Mouse (Mus musculus) layer of hippocampus, adult 8-10 months (tissue): ENCODE data around the gene Col3a1. TPM values are rescaled to one million over a fixed set of nuclear protein-coding genes. Genes with fewer than 3 reads are reported as not detected.

Experiments
- DNase-seq, 2 experiments: peaks; one replicate each; pipeline ENCODE4 v3.0.0; 2022; ENCODE audit warnings: low spot score in 2 of 2
- total RNA-seq, 4 experiments: library from RNA; stranded (reverse); gene quantifications; 2 replicates each; pipeline ENCODE4 v1.2.4; 2022

Col3a1 gene
- 1 to 10 TPM; 3.5 to 4.2 (median 3.8) TPM for total RNA-seq

DNA sequence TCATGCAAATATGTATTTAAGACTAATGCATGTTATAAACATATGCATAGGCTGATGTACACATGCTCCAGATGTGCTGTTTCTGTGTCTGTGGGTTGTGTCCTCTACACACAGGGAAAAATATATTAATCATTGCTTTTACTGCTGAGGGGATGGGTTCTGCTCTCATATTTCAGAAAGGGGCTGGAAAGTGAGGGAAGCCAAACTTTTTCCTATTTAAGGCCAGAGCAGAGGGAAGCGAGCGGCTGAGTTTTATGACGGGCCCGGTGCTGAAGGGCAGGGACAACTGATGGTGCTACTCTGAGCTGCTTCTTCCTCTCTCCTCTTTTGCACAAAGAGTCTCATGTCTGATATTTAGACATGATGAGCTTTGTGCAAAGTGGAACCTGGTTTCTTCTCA lies at the start of gene Col3a1:
Gene Col3a1, plus strand, starts transcription at position 151 of the 400 bp plus-strand sequence.
- no peak for DNase-seq

GRCm38 (mm10) chr1:45269421-45269820 lies 41.9 kb upstream of the Col3a1 start:
- no peak for DNase-seq

DNA sequence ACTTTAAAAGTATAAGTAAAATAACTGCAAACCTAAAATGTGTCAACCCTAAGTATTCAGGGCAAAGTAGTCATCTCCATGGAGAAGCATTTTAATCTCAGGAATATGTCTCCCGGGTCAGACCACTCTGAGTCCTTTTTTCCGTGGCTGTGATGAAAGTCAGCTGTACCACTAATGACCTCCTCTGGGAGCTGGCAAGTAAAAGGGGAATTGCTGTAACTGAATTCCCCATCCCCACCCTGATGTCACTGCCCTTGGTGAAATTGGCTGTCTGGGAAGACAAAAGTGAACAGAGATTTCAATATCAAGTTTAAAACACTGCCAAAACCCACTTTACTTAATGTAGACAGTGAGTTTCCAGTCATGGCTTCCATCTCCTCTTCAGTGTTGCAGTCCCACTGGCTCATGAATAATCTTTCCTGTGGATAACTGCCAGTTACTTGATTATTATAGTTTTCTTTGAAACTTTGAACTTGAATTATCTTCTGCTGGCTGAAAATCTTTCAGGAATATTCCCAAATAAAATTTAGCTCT lies 35.3 kb upstream of the Col3a1 start:
- DNase-seq: no peak

- DNase-seq: no peak
Measured at GRCm38 (mm10) chr1:45287954-45288353, 23.4 kb upstream of the Col3a1 start.

GRCm38 (mm10) chr1:45290037-45290436 lies 21.3 kb upstream of the Col3a1 start:
- DNase-seq: no peak

GRCm38 (mm10) chr1:45299394-45300119 lies 11.8 kb upstream of the Col3a1 start:
- DNase-seq: no peak

DNA sequence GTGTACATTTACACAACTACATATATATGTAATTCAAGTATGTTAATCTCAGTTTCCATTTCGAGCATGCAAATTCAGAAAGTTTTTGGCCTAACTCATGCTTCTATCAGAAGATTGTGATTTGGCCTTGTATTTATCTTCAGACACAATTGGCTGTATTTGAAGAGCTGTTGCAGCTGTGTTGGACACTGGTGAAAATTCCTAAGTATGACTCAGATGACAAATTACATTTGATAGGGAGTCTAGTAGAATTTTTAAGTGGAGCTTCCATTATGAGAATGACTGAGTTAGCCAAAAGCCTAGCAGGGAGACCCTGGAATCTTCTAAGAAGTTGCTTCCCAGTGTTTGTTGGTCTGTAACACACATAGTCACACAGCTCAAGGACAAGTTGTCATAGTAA lies 7.1 kb upstream of the Col3a1 start:
- no peak for DNase-seq

- no peak for DNase-seq
Measured at GRCm38 (mm10) chr1:45309015-45309414, 2.3 kb upstream of the Col3a1 start.

DNA sequence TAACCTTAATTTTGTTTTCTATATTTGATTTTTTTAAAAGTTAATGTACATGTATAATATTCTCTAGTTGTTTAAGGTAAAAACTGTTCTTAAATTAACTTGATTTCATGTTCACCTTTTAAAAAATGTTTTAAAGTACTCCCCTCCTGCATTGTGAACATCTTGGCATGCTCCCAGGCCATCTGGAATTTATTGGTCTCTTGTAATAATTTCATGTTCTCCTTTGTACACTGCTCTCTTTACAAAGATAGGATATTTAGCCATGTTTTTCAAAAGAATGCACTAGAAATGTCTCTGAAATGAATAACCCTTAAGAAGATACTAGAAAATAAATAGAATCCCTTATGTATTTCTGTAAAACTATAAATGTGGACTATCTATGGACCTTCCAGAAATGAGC lies 624 bp downstream of the Col3a1 start:
- peak in 1 of 2 experiments; percentile 7 for DNase-seq

GRCm38 (mm10) chr1:45312870-45313269 lies 1.5 kb downstream of the Col3a1 start:
- no peak for DNase-seq

- DNase-seq: no peak
Measured at GRCm38 (mm10) chr1:45313696-45314295, 2.5 kb downstream of the Col3a1 start.

GRCm38 (mm10) chr1:45315767-45316528 lies 4.6 kb downstream of the Col3a1 start:
- no peak for DNase-seq

- DNase-seq: no peak
Measured at GRCm38 (mm10) chr1:45318241-45318640, 6.9 kb downstream of the Col3a1 start.

GRCm38 (mm10) chr1:45320861-45321260 lies 9.5 kb downstream of the Col3a1 start:
- DNase-seq: no peak

- DNase-seq: no peak
Measured at GRCm38 (mm10) chr1:45329149-45329548, 17.8 kb downstream of the Col3a1 start.

DNA sequence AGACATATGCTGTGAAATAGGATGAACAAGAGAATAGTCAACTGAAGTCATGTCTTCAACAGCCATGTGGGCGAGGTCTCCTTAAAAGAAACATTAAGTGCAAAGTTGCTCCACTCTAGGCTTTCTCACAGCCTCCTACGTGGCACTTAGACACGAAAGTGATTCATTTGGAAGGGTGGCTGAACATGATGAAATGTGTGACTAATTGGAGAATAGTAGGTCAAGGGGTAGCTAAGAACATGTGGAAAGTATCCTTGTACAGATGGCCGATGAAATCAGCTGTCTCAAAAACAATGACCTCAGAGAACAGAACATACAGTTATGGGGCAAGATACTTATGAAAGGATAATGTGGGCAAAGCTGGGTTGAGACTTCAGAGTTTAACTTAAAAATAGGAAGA lies 44.6 kb downstream of the Col3a1 start:
- no peak for DNase-seq

DNA sequence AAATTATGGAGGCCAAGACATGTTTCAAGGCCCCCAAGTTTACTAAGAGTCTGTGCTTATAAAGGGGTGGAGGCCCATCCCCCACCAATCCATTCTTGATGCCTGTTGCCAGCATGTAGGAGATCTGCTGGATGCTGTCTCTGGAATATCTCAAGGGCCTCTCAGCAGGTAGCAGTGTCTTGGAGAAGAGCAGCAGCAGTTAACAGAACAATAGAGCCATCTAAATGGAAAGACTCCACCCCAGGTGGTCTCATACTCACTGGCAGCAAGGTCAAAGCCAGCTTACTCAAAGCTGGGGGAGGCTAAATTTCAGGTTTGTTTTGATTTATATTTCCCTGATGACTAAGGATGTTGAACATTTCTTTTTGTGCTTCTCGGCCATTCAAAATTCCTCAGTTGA lies 46.7 kb downstream of the Col3a1 start:
- no peak for DNase-seq

GRCm38 (mm10) chr1:45359147-45359546 lies 47.8 kb downstream of the Col3a1 start:
- DNase-seq: no peak

DNA sequence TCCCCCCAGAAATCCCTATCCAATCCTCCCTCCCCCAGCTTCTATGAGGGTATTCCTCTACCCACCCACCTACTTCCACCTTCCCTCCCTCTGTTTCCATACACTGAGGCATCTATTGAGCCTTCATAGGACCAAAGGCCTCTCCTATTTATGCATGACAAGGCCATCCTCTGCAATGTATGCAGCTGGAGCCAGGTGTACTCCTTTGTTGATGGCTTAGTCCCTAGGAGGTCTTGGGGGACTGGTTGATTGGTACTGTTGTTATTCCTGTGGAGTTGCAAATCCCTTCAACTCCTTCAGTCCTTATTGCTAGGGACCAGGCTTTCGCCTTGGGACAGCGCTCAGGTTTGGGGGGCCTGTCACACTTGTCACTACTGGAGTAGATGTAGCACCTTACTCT lies 48.3 kb downstream of the Col3a1 start:
- no peak for DNase-seq

GRCm38 (mm10) chr1:45363274-45363673 lies 51.9 kb downstream of the Col3a1 start:
- no peak for DNase-seq

- DNase-seq: no peak
Measured at GRCm38 (mm10) chr1:45365427-45365826, 54.1 kb downstream of the Col3a1 start.
